Mouse (Mus musculus): ENCODE measurements around the gene Tex13a. TPM values are rescaled to one million over a fixed set of nuclear protein-coding genes. Genes with fewer than 3 reads are reported as not detected.

The Tex13a gene
- total RNA-seq (2021): not detected in 2 replicates
- long read RNA-seq: 0 reads

DNA sequence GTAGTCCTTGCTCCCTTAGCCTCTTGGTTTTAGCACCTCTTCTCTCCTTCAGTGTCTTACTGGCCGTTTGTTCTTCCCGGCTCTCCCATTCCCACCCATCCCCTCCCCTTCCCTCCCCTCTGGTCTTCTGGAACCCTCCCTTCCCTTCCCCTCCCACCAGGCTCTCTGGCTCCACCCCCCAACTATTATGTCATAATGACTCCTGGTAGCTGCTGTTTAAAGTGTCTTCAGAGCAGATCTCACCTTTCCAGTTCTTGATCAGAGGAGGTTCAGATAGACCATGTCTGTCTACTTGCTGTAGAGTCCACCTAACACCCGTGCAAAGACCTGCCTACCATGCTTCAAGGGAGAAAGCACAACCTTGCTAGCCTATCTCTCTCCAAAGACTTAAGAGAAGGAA lies at the start of gene Tex13a:
Tex13a (minus strand) TSS at position 101 of the 400 bp plus-strand sequence.
- no peak for DNase-seq

DNA sequence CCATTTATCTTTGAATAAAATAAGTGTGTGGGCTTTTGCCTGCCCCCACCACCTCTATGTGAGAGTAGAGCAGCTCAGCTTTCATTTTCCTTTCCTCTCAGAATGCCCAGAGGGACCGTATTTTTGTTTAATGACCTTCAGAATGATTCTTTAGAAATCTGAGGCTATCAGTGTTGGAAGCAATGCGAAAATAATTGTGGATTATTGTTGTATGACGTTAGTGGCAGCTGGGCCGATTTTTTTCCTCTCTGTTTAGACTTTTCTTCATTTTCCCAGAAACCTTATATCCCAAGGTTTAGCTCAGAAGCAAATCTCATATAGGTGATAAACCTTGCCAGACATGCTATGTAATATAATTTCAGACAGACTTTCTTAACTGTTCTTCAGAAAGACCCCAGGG lies 25.2 kb upstream of the Tex13a start:
- DNase-seq: no peak

DNA sequence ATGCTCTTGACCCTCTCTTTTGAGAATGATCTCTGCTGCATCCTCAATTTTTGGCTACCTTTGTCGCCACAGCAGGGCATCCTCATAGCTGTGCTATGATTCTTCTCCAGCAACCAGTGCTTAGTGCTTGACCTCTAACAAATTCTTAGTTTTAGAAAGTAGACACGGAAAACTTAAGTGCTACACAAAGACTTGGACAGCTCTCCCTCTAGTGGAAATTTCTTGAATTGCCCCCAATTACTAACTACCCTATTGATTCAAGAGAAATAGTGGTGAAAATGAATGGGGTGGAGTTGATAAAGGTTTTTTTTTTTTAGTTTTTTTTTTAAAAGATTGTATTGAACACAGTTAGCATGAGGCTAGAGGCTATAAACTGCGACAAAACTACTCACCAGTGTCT lies 39.2 kb downstream of the Tex13a start:
- no peak for DNase-seq
